Mouse (Mus musculus) midbrain, postnatal 0 days (tissue): ENCODE measurements around the gene Cc2d1a. TPM values are rescaled to one million over a fixed set of nuclear protein-coding genes. Genes with fewer than 3 reads are reported as not detected.

ENCODE experiments used
- ATAC-seq: fragments of 200-750 bp; cut with Nextera tagmentation; 2 replicates; pipeline ENCODE4 v1.8.0; 2017; ENCODE audit warnings: moderate number of reproducible peaks, mild to moderate bottlenecking, moderate TSS enrichment, moderate library complexity; ENCODE audit not compliant: low FRiP score
- DNase-seq: peaks from one replicate; pipeline ENCODE4 v3.0.0-alpha.2; 2015; ENCODE audit warnings: low spot score
- H3K27ac ChIP-seq: fragments of 300-500 bp; sonication (generic); 2 replicates; pipeline ENCODE4 v1.5.1; 2014; ENCODE audit warnings: low read depth, mild to moderate bottlenecking, low read length, mixed read lengths
- H3K27me3 ChIP-seq: fragments of 300-500 bp; sonication (generic); 2 replicates; pipeline ENCODE4 v1.6.1; 2014; ENCODE audit warnings: low read length, control low read depth, mixed read lengths; ENCODE audit not compliant: insufficient read depth
- H3K36me3 ChIP-seq: fragments of 300-500 bp; sonication (generic); 2 replicates; pipeline ENCODE4 v1.6.1; 2014; ENCODE audit warnings: low read length, control low read depth, mixed read lengths; ENCODE audit not compliant: insufficient read depth
- H3K4me1 ChIP-seq: fragments of 300-500 bp; sonication (generic); 2 replicates; pipeline ENCODE4 v1.6.1; 2014; ENCODE audit warnings: mild to moderate bottlenecking, control low read depth, antibody characterized with exemption, low read length, mixed read lengths; ENCODE audit not compliant: insufficient read depth
- H3K4me2 ChIP-seq: fragments of 300-500 bp; sonication (generic); 2 replicates; pipeline ENCODE4 v1.6.1; 2014; ENCODE audit warnings: low read depth, mild to moderate bottlenecking, low read length, mixed read lengths; ENCODE audit not compliant: poor library complexity, severe bottlenecking
- H3K4me3 ChIP-seq: fragments of 300-500 bp; sonication (generic); 2 replicates; pipeline ENCODE4 v1.5.1; 2014; ENCODE audit warnings: low read depth, mild to moderate bottlenecking, low read length, moderate library complexity
- H3K9ac ChIP-seq: fragments of 300-500 bp; sonication (generic); replicated peaks from 2 replicates; pipeline ENCODE4 v1.6.1; 2014; ENCODE audit warnings: mild to moderate bottlenecking, low read length, moderate library complexity, mixed read lengths; ENCODE audit not compliant: poor library complexity, severe bottlenecking
- H3K9me3 ChIP-seq: fragments of 300-500 bp; sonication (generic); 2 replicates; pipeline ENCODE4 v1.6.1; 2016; ENCODE audit warnings: low read length, control low read depth
- CTCF ChIP-seq: IDR thresholded peaks from 2 replicates; pipeline ENCODE4 v1.5.1; 2016; ENCODE audit warnings: antibody characterized with exemption, mild to moderate bottlenecking
- WGBS: fragments of 180-500 bp; shearing (Covaris S2); extraction: QIAGEN DNeasy Blood & Tissue Kit; methylation state at CpG from one replicate; pipeline ENCODE4 v1.1.7; 2014; 5-methylcytosine and 5-hydroxymethylcytosine counted together
- polyA plus RNA-seq: library from polyadenylated mRNA; unstranded; fragments of >200 nt; fragmentation: Nextera tagmentation; extraction: Ambion mirVana; gene quantifications from 2 replicates; pipeline ENCODE4 v1.2.1, GENCODE M21; 2015
- total RNA-seq: library from RNA; depleted of rRNA; stranded (reverse); fragments of >200 nt; gene quantifications from 2 replicates; pipeline ENCODE4 v1.2.3, GENCODE M21; 2014; rRNA removed

Cc2d1a gene
- total RNA-seq = 86.1 and 101 TPM in 2 replicates
- 65.9 and 70.7 TPM in 2 replicates for polyA plus RNA-seq

GRCm38 (mm10) chr8:84147769-84148530 is at the start of gene Cc2d1a, which contains the start of gene 4930432K21Rik:
Gene Cc2d1a, minus strand, starts transcription at chr8:84147936.
Gene 4930432K21Rik, plus strand, starts transcription at chr8:84148025.
- H3K27me3 ChIP-seq = no peaks in the 10 kb centered on the region
- peaks cover 12% of the 10 kb centered on the region for H3K36me3 ChIP-seq
- peak within 1 kb of the TSS; percentile 71 for H3K4me3 ChIP-seq
- TF ChIP-seq CTCF = no peak
- peak within 1 kb of the TSS; percentile 86 for H3K4me2 ChIP-seq
- H3K9ac ChIP-seq = peak within 1 kb of the TSS; percentile 92
- WGBS = 16% methylated on average over 47 of the region's 49 CpGs
- ATAC-seq (peak; percentile 93), DNase-seq (peak; percentile 98)
- H3K27ac ChIP-seq = peak within 1 kb of the TSS; percentile 51
- H3K9me3 ChIP-seq = no peaks in the 10 kb centered on the region
- H3K4me1 ChIP-seq = peaks cover 13% of the 10 kb centered on the region; the same call in 1 of the 2 replicates

GRCm38 (mm10) chr8:84197141-84197921 is 49.6 kb upstream of the Cc2d1a start:
- Histone ChIP-seq H3K27me3 (peaks cover 5% of the 10 kb centered on the region; the same call in 1 of the 2 replicates), H3K4me1 (peaks cover 10% of the 10 kb centered on the region), H3K4me2 (peak overlapping the region; percentile 60), H3K9me3 (no peaks in the 10 kb centered on the region), H3K36me3 (no peaks in the 10 kb centered on the region), H3K9ac (0 out of 2 replicates have a peak overlapping the region, but pooled peaks have one; percentile 20), H3K4me3 (peak overlapping the region; percentile 38), H3K27ac (peak overlapping the region; percentile 49)
- 3% methylated on average over 41 of the region's 43 CpGs for WGBS
- no peak for TF ChIP-seq CTCF
- DNase-seq (peak; percentile 91), ATAC-seq (peak; percentile 55)

GRCm38 (mm10) chr8:84194224-84194743 is 46.5 kb upstream of the Cc2d1a start:
- ATAC-seq (no peak), DNase-seq (no peak)
- Histone ChIP-seq H3K4me3 (no peak overlapping the region), H3K9me3 (no peaks in the 10 kb centered on the region), H3K9ac (no peak overlapping the region), H3K27me3 (peaks cover 8% of the 10 kb centered on the region), H3K4me2 (no peak overlapping the region), H3K27ac (no peak overlapping the region), H3K36me3 (no peaks in the 10 kb centered on the region), H3K4me1 (peaks cover 10% of the 10 kb centered on the region)
- WGBS = 75% methylated on average over 3 of the region's 3 CpGs
- TF ChIP-seq CTCF = no peak

- ATAC-seq = no peak
- Histone ChIP-seq H3K27me3 (peaks cover 8% of the 10 kb centered on the region), H3K9me3 (no peaks in the 10 kb centered on the region), H3K4me3 (no peak overlapping the region), H3K27ac (no peak overlapping the region), H3K4me1 (peaks cover 10% of the 10 kb centered on the region), H3K9ac (no peak overlapping the region), H3K36me3 (no peaks in the 10 kb centered on the region), H3K4me2 (no peak overlapping the region)
- peak; percentile 57 for TF ChIP-seq CTCF
- DNase-seq = no peak
- 84% methylated on average over 5 of the region's 5 CpGs for WGBS
These were observed 45.8 kb upstream of the Cc2d1a start for GRCm38 (mm10) chr8:84193566-84193965.

GRCm38 (mm10) chr8:84193161-84193560 is 45.4 kb upstream of the Cc2d1a start:
- H3K36me3 ChIP-seq = no peaks in the 10 kb centered on the region
- no peak for TF ChIP-seq CTCF
- DNase-seq (no peak), ATAC-seq (no peak)
- 71% methylated on average over 4 of the region's 4 CpGs for WGBS
- no peak overlapping the region for H3K27ac ChIP-seq
- H3K4me1 ChIP-seq = peaks cover 7% of the 10 kb centered on the region
- no peak overlapping the region for H3K9ac ChIP-seq
- peaks cover 8% of the 10 kb centered on the region for H3K27me3 ChIP-seq
- no peak overlapping the region for H3K4me3 ChIP-seq
- H3K4me2 ChIP-seq = no peak overlapping the region
- no peaks in the 10 kb centered on the region for H3K9me3 ChIP-seq
